Mouse (Mus musculus) bone marrow macrophage, adult 2 months (primary cell): Measurements from ENCODE around the gene Nek8.

Experiments used
- CTCF ChIP-seq: IDR thresholded peaks from 2 replicates; pipeline ENCODE4 v1.5.1; 2012; ENCODE audit warnings: low read depth, mild to moderate bottlenecking, low read length, moderate library complexity
- POLR2A ChIP-seq: IDR thresholded peaks from 2 replicates; pipeline ENCODE4 v1.6.1; 2012; ENCODE audit warnings: mild to moderate bottlenecking, low read depth, low read length, borderline replicate concordance

GRCm38 (mm10) chr11:78177903-78178858 lies 1.7 kb upstream of the Nek8 start:
- TF ChIP-seq POLR2A (no peak), CTCF (peak; percentile 50)
